Comparison of ENCODE assay signal across 25 mouse cellular contexts in the genomic region with DNA sequence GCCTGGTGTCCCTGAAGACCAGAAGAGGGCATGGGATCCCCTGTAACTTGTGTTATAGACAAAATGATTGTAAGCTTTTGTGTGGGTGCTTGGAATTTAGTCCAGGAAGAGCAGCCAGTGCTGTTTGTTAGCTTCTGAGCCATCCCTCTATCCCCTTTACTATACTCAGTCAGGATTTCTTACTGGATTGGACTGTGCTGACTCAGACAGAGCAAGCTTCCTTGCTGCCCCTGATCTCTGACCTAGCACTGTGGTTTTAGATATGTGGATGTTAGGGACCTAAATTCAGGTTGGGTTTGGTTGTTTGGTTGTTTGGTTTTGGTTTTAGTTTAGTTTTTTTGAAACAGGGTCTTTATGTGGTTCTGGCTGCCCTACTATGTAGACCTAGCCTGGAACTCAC. TPM values are rescaled to one million over a fixed set of nuclear protein-coding genes. Genes with fewer than 3 reads are reported as not detected.
DNase-seq lines count a peak whose midpoint lies in the region; ATAC-seq and TF ChIP-seq lines count a peak whose summit lies in the region.
"Had no signal": no experiment of that assay in that cellular context is flagged by ENCODE, and none has a peak within 500 bp of the region (broad histone marks: within the 10 kb centered on the region; RNA-seq: fewer than 3 reads in every experiment).

No protein-coding gene starts in this region.

- no peaks in the 10 kb centered on the region for H3K36me3 ChIP-seq in liver, embryonic 12.5 days
- no peaks in the 10 kb centered on the region for H3K36me3 ChIP-seq in megakaryocyte, embryonic 14.5 days (replicated peaks; ENCODE audit: low read length)
- no peaks in the 10 kb centered on the region for H3K36me3 ChIP-seq in ES-Bruce4 (ENCODE audit: control insufficient read depth, insufficient read depth, low read length, poor library complexity, severe bottlenecking)
- no peaks in the 10 kb centered on the region for H3K36me3 ChIP-seq in hindbrain, postnatal 0 days (ENCODE audit: insufficient read depth, low read length)
- H3K36me3 ChIP-seq: embryonic facial prominence, embryonic 15.5 days; forebrain, embryonic 12.5 days had no signal

- 0 out of 2 replicates have a peak overlapping the region, but pooled peaks have one; percentile 4 for H3K27ac ChIP-seq in liver, embryonic 12.5 days
- H3K27ac ChIP-seq in ES-Bruce4 (ENCODE audit: insufficient read depth, low read length): no peak overlapping the region
- no peak overlapping the region for H3K27ac ChIP-seq in hindbrain, postnatal 0 days
- H3K27ac ChIP-seq: embryonic facial prominence, embryonic 13.5 days; embryonic facial prominence, embryonic 15.5 days; forebrain, embryonic 10.5 days; forebrain, embryonic 12.5 days had no signal

- H3K4me3 ChIP-seq in liver, embryonic 12.5 days: no peak overlapping the region
- H3K4me3 ChIP-seq in megakaryocyte, embryonic 14.5 days (replicated peaks): peak overlapping the region; percentile 56
- H3K4me3 ChIP-seq in ES-Bruce4 (ENCODE audit: low read depth, low read length): no peak overlapping the region
- no peak overlapping the region for H3K4me3 ChIP-seq in hindbrain, postnatal 0 days (ENCODE audit: low read length)
- H3K4me3 ChIP-seq: embryonic facial prominence, embryonic 13.5 days; embryonic facial prominence, embryonic 15.5 days; erythroblast, embryonic 14.5 days; forebrain, embryonic 10.5 days; forebrain, embryonic 12.5 days had no signal

- TF ChIP-seq POLR2A in ES-Bruce4 (IDR thresholded peaks at IDR 0.05; ENCODE audit: insufficient read depth, low read length): no peak

- no peaks in the 10 kb centered on the region for H3K27me3 ChIP-seq in liver, embryonic 12.5 days (replicated peaks)
- no peaks in the 10 kb centered on the region for H3K27me3 ChIP-seq in megakaryocyte, embryonic 14.5 days (replicated peaks)
- no peaks in the 10 kb centered on the region for H3K27me3 ChIP-seq in ES-Bruce4 (ENCODE audit: control insufficient read depth, insufficient read depth, low read length, poor library complexity, severe bottlenecking)
- no peaks in the 10 kb centered on the region for H3K27me3 ChIP-seq in hindbrain, postnatal 0 days (ENCODE audit: insufficient read depth, low read length)
- H3K27me3 ChIP-seq: CH12.LX; embryonic facial prominence, embryonic 13.5 days; embryonic facial prominence, embryonic 15.5 days; forebrain, embryonic 12.5 days had no signal

- no peak for TF ChIP-seq EP300 in ES-Bruce4 (IDR thresholded peaks at IDR 0.05; ENCODE audit: insufficient read depth, low read depth, low read length)

- no peak for DNase-seq in liver
- no peak for DNase-seq in hindbrain, postnatal 0 days (ENCODE audit: low spot score)
- DNase-seq: adrenal gland, postnatal 10 days; adrenal gland, postnatal 25 days; B cell, adult 2 months; cerebellum, adult 11 months; cerebellum, adult 18-20 months; cerebellum, adult 8-10 months; cerebellum, adult 9-11 months; cerebellum, postnatal 14 days; cerebellum, postnatal 36 days; embryo, embryonic 11 days had no signal

- peaks cover 82% of the 10 kb centered on the region for H3K4me1 ChIP-seq in liver, embryonic 12.5 days
- H3K4me1 ChIP-seq in megakaryocyte, embryonic 14.5 days: peaks cover 85% of the 10 kb centered on the region
- no peaks in the 10 kb centered on the region for H3K4me1 ChIP-seq in ES-Bruce4 (ENCODE audit: control insufficient read depth, insufficient read depth, low read length)
- peaks cover 11% of the 10 kb centered on the region for H3K4me1 ChIP-seq in hindbrain, postnatal 0 days (ENCODE audit: insufficient read depth, low read length)

- no peak overlapping the region for H3K9ac ChIP-seq in liver, embryonic 12.5 days
- H3K9ac ChIP-seq in ES-Bruce4 (ENCODE audit: low read depth, poor library complexity, severe bottlenecking): 0 out of 2 replicates have a peak overlapping the region, but pooled peaks have one; percentile 24
- no peak overlapping the region for H3K9ac ChIP-seq in hindbrain, postnatal 0 days (replicated peaks; ENCODE audit: low read length)
- H3K9ac ChIP-seq: embryonic facial prominence, embryonic 13.5 days; embryonic facial prominence, embryonic 15.5 days; forebrain, embryonic 12.5 days had no signal

- H3K9me3 ChIP-seq in liver, embryonic 12.5 days (replicated peaks): no peaks in the 10 kb centered on the region
- no peaks in the 10 kb centered on the region for H3K9me3 ChIP-seq in megakaryocyte, embryonic 14.5 days
- no peaks in the 10 kb centered on the region for H3K9me3 ChIP-seq in ES-Bruce4 (replicated peaks; ENCODE audit: control insufficient read depth, insufficient read depth, low read length, poor library complexity, severe bottlenecking)
- H3K9me3 ChIP-seq in hindbrain, postnatal 0 days (ENCODE audit: low read length): no peaks in the 10 kb centered on the region
- H3K9me3 ChIP-seq: embryonic facial prominence, embryonic 13.5 days; embryonic facial prominence, embryonic 15.5 days; forebrain, embryonic 10.5 days; forebrain, embryonic 12.5 days had no signal

- ATAC-seq in liver, embryonic 12.5 days: no peak
- no peak for ATAC-seq in megakaryocyte, adult 5-6 weeks (ENCODE audit: poor library complexity, severe bottlenecking)
- ATAC-seq in hindbrain, postnatal 0 days: no peak
- ATAC-seq: CD4-positive, CD25-positive, alpha-beta regulatory T cell, adult 4 months; forebrain, embryonic 14.5 days; forebrain, embryonic 16.5 days had no signal

- TF ChIP-seq CTCF in ES-Bruce4 (IDR thresholded peaks at IDR 0.05; ENCODE audit: low read depth, low read length): no peak
- no peak for TF ChIP-seq CTCF in hindbrain, postnatal 0 days (IDR thresholded peaks at IDR 0.05; ENCODE audit: low read depth)

- H3K4me2 ChIP-seq in liver, embryonic 12.5 days: no peak overlapping the region
- no peak overlapping the region for H3K4me2 ChIP-seq in hindbrain, postnatal 0 days (ENCODE audit: low read depth, low read length)
- H3K4me2 ChIP-seq: embryonic facial prominence, embryonic 13.5 days; embryonic facial prominence, embryonic 15.5 days; forebrain, embryonic 12.5 days had no signal

RNA-seq across cellular contexts. Expression of a gene that starts 24.0 kb away (rescaled TPM):
- polyA plus RNA-seq in liver, embryonic 12.5 days (2016; fragmentation: Nextera tagmentation; extraction: Ambion mirVana): 6.0 and 6.7 TPM in 2 replicates
- 32.0 and 49.0 TPM in 2 replicates for polyA plus RNA-seq in megakaryocyte, embryonic 14.5 days (2012; ENCODE audit: insufficient read depth, low replicate concordance)
- 24.0 and 28.2 TPM in 2 replicates for total RNA-seq in megakaryocyte, adult 5-6 weeks (2015)
- 8.5 and 9.1 TPM in 2 replicates for total RNA-seq in megakaryocyte, adult 5-6 weeks (2017)
- 17.5 and 18.1 TPM in 2 replicates for polyA plus RNA-seq in ES-Bruce4 (2011; ENCODE audit: insufficient read depth, insufficient read length, low read depth, missing spikeins)
- total RNA-seq in hindbrain, postnatal 0 days (2014; rRNA removed): 27.6 and 32.6 TPM in 2 replicates
- polyA plus RNA-seq in hindbrain, postnatal 0 days (2015; fragmentation: Nextera tagmentation; extraction: Ambion mirVana): 22.6 and 22.9 TPM in 2 replicates

RNA-seq across cellular contexts. Expression of a gene that starts 38.3 kb away (rescaled TPM):
- 23.2 and 25.5 TPM in 2 replicates for polyA plus RNA-seq in liver, embryonic 12.5 days (2016; fragmentation: Nextera tagmentation; extraction: Ambion mirVana)
- polyA plus RNA-seq in megakaryocyte, embryonic 14.5 days (2012; ENCODE audit: insufficient read depth, low replicate concordance): 1.6 TPM in 1 of 2 replicates, not detected in the other
- total RNA-seq in megakaryocyte, adult 5-6 weeks (2015): 14.1 and 19.2 TPM in 2 replicates
- total RNA-seq in megakaryocyte, adult 5-6 weeks (2017): 20.9 and 22.1 TPM in 2 replicates
- 24.0 and 25.1 TPM in 2 replicates for polyA plus RNA-seq in ES-Bruce4 (2011; ENCODE audit: insufficient read depth, insufficient read length, low read depth, missing spikeins)
- total RNA-seq in hindbrain, postnatal 0 days (2014; rRNA removed): 38.4 and 40.3 TPM in 2 replicates
- 25.7 and 26.9 TPM in 2 replicates for polyA plus RNA-seq in hindbrain, postnatal 0 days (2015; fragmentation: Nextera tagmentation; extraction: Ambion mirVana)

RNA-seq across cellular contexts. Expression of a gene that starts 46.9 kb away (rescaled TPM):
- 45.4 and 47.6 TPM in 2 replicates for polyA plus RNA-seq in liver, embryonic 12.5 days (2016; fragmentation: Nextera tagmentation; extraction: Ambion mirVana)
- polyA plus RNA-seq in megakaryocyte, embryonic 14.5 days (2012; ENCODE audit: insufficient read depth, low replicate concordance): 4.8 and 6.3 TPM in 2 replicates
- total RNA-seq in megakaryocyte, adult 5-6 weeks (2015): 1.3 TPM in 2 replicates
- total RNA-seq in megakaryocyte, adult 5-6 weeks (2017): 0.51 and 2.2 TPM in 2 replicates
- polyA plus RNA-seq in ES-Bruce4 (2011; ENCODE audit: insufficient read depth, insufficient read length, low read depth, missing spikeins): 87.4 and 99.3 TPM in 2 replicates
- total RNA-seq in hindbrain, postnatal 0 days (2014; rRNA removed): 124 and 130 TPM in 2 replicates
- 79.5 and 88.7 TPM in 2 replicates for polyA plus RNA-seq in hindbrain, postnatal 0 days (2015; fragmentation: Nextera tagmentation; extraction: Ambion mirVana)

RNA-seq across cellular contexts. Expression of a gene that starts 58.0 kb away (rescaled TPM):
- polyA plus RNA-seq in liver, embryonic 12.5 days (2016; fragmentation: Nextera tagmentation; extraction: Ambion mirVana): 12.2 and 13.7 TPM in 2 replicates
- 1.3 and 2.2 TPM in 2 replicates for polyA plus RNA-seq in megakaryocyte, embryonic 14.5 days (2012; ENCODE audit: insufficient read depth, low replicate concordance)
- 2.4 and 8.6 TPM in 2 replicates for total RNA-seq in megakaryocyte, adult 5-6 weeks (2015)
- total RNA-seq in megakaryocyte, adult 5-6 weeks (2017): 2.1 and 6.9 TPM in 2 replicates
- 18.1 and 20.0 TPM in 2 replicates for polyA plus RNA-seq in ES-Bruce4 (2011; ENCODE audit: insufficient read depth, insufficient read length, low read depth, missing spikeins)
- total RNA-seq in hindbrain, postnatal 0 days (2014; rRNA removed): 7.6 and 11.8 TPM in 2 replicates
- 7.3 and 7.7 TPM in 2 replicates for polyA plus RNA-seq in hindbrain, postnatal 0 days (2015; fragmentation: Nextera tagmentation; extraction: Ambion mirVana)

RNA-seq across cellular contexts. Expression of a gene that starts 58.0 kb away (rescaled TPM):
- polyA plus RNA-seq in liver, embryonic 12.5 days (2016; fragmentation: Nextera tagmentation; extraction: Ambion mirVana): 62.6 and 67.1 TPM in 2 replicates
- 35.9 and 67.9 TPM in 2 replicates for polyA plus RNA-seq in megakaryocyte, embryonic 14.5 days (2012; ENCODE audit: insufficient read depth, low replicate concordance)
- 0.76 and 2.8 TPM in 2 replicates for total RNA-seq in megakaryocyte, adult 5-6 weeks (2015)
- total RNA-seq in megakaryocyte, adult 5-6 weeks (2017): 1.0 and 1.3 TPM in 2 replicates
- polyA plus RNA-seq in ES-Bruce4 (2011; ENCODE audit: insufficient read depth, insufficient read length, low read depth, missing spikeins): 12.2 and 13.2 TPM in 2 replicates
- 37.5 and 46.1 TPM in 2 replicates for total RNA-seq in hindbrain, postnatal 0 days (2014; rRNA removed)
- 36.8 and 42.6 TPM in 2 replicates for polyA plus RNA-seq in hindbrain, postnatal 0 days (2015; fragmentation: Nextera tagmentation; extraction: Ambion mirVana)
